Mouse (Mus musculus): ENCODE data around the gene Col6a2. TPM values are rescaled to one million over a fixed set of nuclear protein-coding genes. Genes with fewer than 3 reads are reported as not detected.

The Col6a2 gene
- polyA plus RNA-seq, 1 experiment = 0.39 TPM

DNA sequence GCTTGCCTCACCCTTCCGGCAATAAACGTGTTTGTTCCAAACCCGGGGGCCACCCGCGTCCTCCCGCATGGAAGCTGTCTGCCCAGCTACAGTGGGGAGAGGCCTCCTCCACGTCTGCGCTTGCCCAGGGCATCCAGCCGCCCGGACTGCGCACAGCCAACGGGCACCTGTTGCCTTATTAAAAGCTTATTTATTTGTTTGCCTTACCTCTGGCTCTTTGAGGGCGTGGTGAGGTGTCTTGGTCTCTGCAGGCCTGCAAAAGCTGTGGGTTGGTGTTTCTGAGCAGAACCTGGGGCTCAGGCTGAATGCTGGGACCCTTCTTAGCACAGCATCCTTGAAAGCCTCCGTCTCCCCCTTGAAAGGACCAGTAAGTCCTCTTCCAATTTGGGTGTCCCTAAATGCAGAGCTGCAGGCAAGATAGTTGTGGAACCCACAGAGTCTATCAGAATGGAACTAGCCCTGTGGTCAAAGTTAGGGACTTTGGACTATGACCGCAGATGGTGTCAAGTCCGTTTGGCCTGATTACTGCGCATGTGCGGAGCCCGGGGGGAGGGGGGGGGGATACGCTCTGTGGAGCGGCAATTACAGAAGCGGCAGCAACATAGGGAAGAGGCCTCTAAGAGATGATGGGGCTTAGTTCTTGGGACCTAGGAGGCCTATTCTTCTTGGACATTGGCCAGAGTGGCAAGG, 53.3 kb downstream of the Col6a2 start:
- H3K79me3 ChIP-seq (ENCODE audit: low read depth) = no peaks in the 10 kb centered on the region
- H3ac ChIP-seq (ENCODE audit: control insufficient read depth, insufficient read length, low read depth) = no peak overlapping the region
- no peak overlapping the region for H3K4me3 ChIP-seq (ENCODE audit: insufficient read depth, poor library complexity, severe bottlenecking)
- H3K27me3 ChIP-seq (ENCODE audit: control insufficient read depth, insufficient read depth, insufficient read length) = peaks cover 15% of the 10 kb centered on the region
- TF ChIP-seq MYOG (IDR thresholded peaks at IDR 0.05; ENCODE audit: control insufficient read depth, extremely low read depth, insufficient read length) (no peak), MYOD1 (IDR thresholded peaks at IDR 0.05; ENCODE audit: control insufficient read depth, insufficient read length, low read depth) (no peak), CEBPB (IDR thresholded peaks at IDR 0.05; ENCODE audit: low read depth) (no peak), FOSL1 (IDR thresholded peaks at IDR 0.05; ENCODE audit: insufficient read depth, low read length, poor library complexity, severe bottlenecking) (no peak), USF1 (IDR thresholded peaks at IDR 0.05; ENCODE audit: low read depth) (no peak), MAX (IDR thresholded peaks at IDR 0.05) (no peak), CTCF (IDR thresholded peaks at IDR 0.05; ENCODE audit: control insufficient read depth, insufficient read depth, insufficient read length) (no peak)
- no peaks in the 10 kb centered on the region for H3K79me2 ChIP-seq (ENCODE audit: control insufficient read depth, insufficient read depth)
- no peaks in the 10 kb centered on the region for H3K36me3 ChIP-seq (ENCODE audit: control insufficient read depth, insufficient read depth)

DNA sequence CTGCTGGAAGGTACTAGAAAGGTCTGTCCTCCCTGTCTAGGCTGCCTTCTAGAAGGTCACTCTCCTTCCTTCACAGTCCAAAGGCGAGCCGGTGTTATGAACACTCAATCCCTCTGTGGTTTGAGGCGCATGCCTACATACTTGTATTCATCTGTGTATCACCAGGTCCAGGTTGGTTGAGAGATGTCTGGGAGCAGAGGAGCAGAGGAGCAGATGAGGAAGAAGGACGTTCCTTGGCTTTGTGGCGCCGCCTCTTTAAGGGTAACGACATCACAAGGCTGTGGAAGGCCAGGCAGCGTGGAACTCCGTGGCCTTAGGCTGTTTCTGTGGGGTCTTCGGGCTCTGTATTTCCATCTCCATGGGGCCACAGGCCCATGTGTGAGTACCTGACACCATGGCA, 61.5 kb downstream of the Col6a2 start, which contains the start of gene Spatc1l:
Gene Spatc1l (plus strand): TSS at position 301 of the 400 bp plus-strand sequence.
- Histone ChIP-seq H3ac (ENCODE audit: control insufficient read depth, insufficient read length, low read depth) (no peak within 1 kb of the TSS), H3K79me2 (ENCODE audit: control insufficient read depth, insufficient read depth) (no peaks in the 10 kb centered on the region), H3K36me3 (ENCODE audit: control insufficient read depth, insufficient read depth) (no peaks in the 10 kb centered on the region), H3K79me3 (ENCODE audit: low read depth) (no peaks in the 10 kb centered on the region), H3K4me3 (ENCODE audit: insufficient read depth, poor library complexity, severe bottlenecking) (no peak within 1 kb of the TSS), H3K27me3 (ENCODE audit: control insufficient read depth, insufficient read depth, insufficient read length) (peaks cover 11% of the 10 kb centered on the region)
- no peak for TF ChIP-seq CTCF (IDR thresholded peaks at IDR 0.05; ENCODE audit: control insufficient read depth, insufficient read depth, insufficient read length)
- TF ChIP-seq CEBPB (IDR thresholded peaks at IDR 0.05; ENCODE audit: low read depth) = no peak
- TF ChIP-seq USF1 (IDR thresholded peaks at IDR 0.05; ENCODE audit: low read depth) = no peak
- TF ChIP-seq FOSL1 (IDR thresholded peaks at IDR 0.05; ENCODE audit: insufficient read depth, low read length, poor library complexity, severe bottlenecking) = no peak
- TF ChIP-seq MYOD1 (IDR thresholded peaks at IDR 0.05; ENCODE audit: control insufficient read depth, insufficient read length, low read depth) = no peak
- no peak for TF ChIP-seq MAX (IDR thresholded peaks at IDR 0.05)
- TF ChIP-seq MYOG (IDR thresholded peaks at IDR 0.05; ENCODE audit: control insufficient read depth, extremely low read depth, insufficient read length) = no peak

- H3K4me3 ChIP-seq (ENCODE audit: insufficient read depth, poor library complexity, severe bottlenecking) = no peak overlapping the region
- H3K79me2 ChIP-seq (ENCODE audit: control insufficient read depth, insufficient read depth) = no peaks in the 10 kb centered on the region
- peaks cover 45% of the 10 kb centered on the region for H3K36me3 ChIP-seq (ENCODE audit: control insufficient read depth, insufficient read depth)
- peaks cover 3% of the 10 kb centered on the region for H3K27me3 ChIP-seq (ENCODE audit: control insufficient read depth, insufficient read depth, insufficient read length)
- TF ChIP-seq MYOD1 (IDR thresholded peaks at IDR 0.05; ENCODE audit: control insufficient read depth, insufficient read length, low read depth) (no peak), CEBPB (IDR thresholded peaks at IDR 0.05; ENCODE audit: low read depth) (no peak), FOSL1 (IDR thresholded peaks at IDR 0.05; ENCODE audit: insufficient read depth, low read length, poor library complexity, severe bottlenecking) (no peak), CTCF (IDR thresholded peaks at IDR 0.05; ENCODE audit: control insufficient read depth, insufficient read depth, insufficient read length) (no peak), USF1 (IDR thresholded peaks at IDR 0.05; ENCODE audit: low read depth) (no peak), MYOG (IDR thresholded peaks at IDR 0.05; ENCODE audit: control insufficient read depth, extremely low read depth, insufficient read length) (no peak), MAX (IDR thresholded peaks at IDR 0.05) (no peak)
- no peak overlapping the region for H3ac ChIP-seq (ENCODE audit: control insufficient read depth, insufficient read length, low read depth)
- H3K79me3 ChIP-seq (ENCODE audit: low read depth) = no peaks in the 10 kb centered on the region
Measured at GRCm38 (mm10) chr10:76554061-76554460, 69.4 kb downstream of the Col6a2 start.

GRCm38 (mm10) chr10:76551556-76551955, 71.9 kb downstream of the Col6a2 start:
- H3K4me3 ChIP-seq (ENCODE audit: insufficient read depth, poor library complexity, severe bottlenecking) = no peak overlapping the region

GRCm38 (mm10) chr10:76550458-76550857, 73.0 kb downstream of the Col6a2 start:
- peaks cover 61% of the 10 kb centered on the region for H3K36me3 ChIP-seq (ENCODE audit: control insufficient read depth, insufficient read depth)
- no peak overlapping the region for H3ac ChIP-seq (ENCODE audit: control insufficient read depth, insufficient read length, low read depth)
- no peaks in the 10 kb centered on the region for H3K27me3 ChIP-seq (ENCODE audit: control insufficient read depth, insufficient read depth, insufficient read length)
- no peak for TF ChIP-seq MAX (IDR thresholded peaks at IDR 0.05)
- TF ChIP-seq CTCF (IDR thresholded peaks at IDR 0.05; ENCODE audit: control insufficient read depth, insufficient read depth, insufficient read length) = no peak
- TF ChIP-seq CEBPB (IDR thresholded peaks at IDR 0.05; ENCODE audit: low read depth) = no peak
- TF ChIP-seq FOSL1 (IDR thresholded peaks at IDR 0.05; ENCODE audit: insufficient read depth, low read length, poor library complexity, severe bottlenecking) = no peak
- TF ChIP-seq USF1 (IDR thresholded peaks at IDR 0.05; ENCODE audit: low read depth) = no peak
- no peak for TF ChIP-seq MYOD1 (IDR thresholded peaks at IDR 0.05; ENCODE audit: control insufficient read depth, insufficient read length, low read depth)
- no peak for TF ChIP-seq MYOG (IDR thresholded peaks at IDR 0.05; ENCODE audit: control insufficient read depth, extremely low read depth, insufficient read length)
- H3K79me2 ChIP-seq (ENCODE audit: control insufficient read depth, insufficient read depth) = no peaks in the 10 kb centered on the region
- H3K4me3 ChIP-seq (ENCODE audit: insufficient read depth, poor library complexity, severe bottlenecking) = no peak overlapping the region
- no peaks in the 10 kb centered on the region for H3K79me3 ChIP-seq (ENCODE audit: low read depth)

More at GRCm38 (mm10) chr10:76551556-76551955, 71.9 kb downstream of the Col6a2 start:
- Histone ChIP-seq H3K79me2 (ENCODE audit: control insufficient read depth, insufficient read depth) (no peaks in the 10 kb centered on the region), H3ac (ENCODE audit: control insufficient read depth, insufficient read length, low read depth) (no peak overlapping the region), H3K27me3 (ENCODE audit: control insufficient read depth, insufficient read depth, insufficient read length) (no peaks in the 10 kb centered on the region), H3K79me3 (ENCODE audit: low read depth) (no peaks in the 10 kb centered on the region), H3K36me3 (ENCODE audit: control insufficient read depth, insufficient read depth) (peaks cover 55% of the 10 kb centered on the region)
- TF ChIP-seq CTCF (IDR thresholded peaks at IDR 0.05; ENCODE audit: control insufficient read depth, insufficient read depth, insufficient read length) (no peak), MAX (IDR thresholded peaks at IDR 0.05) (no peak), MYOD1 (IDR thresholded peaks at IDR 0.05; ENCODE audit: control insufficient read depth, insufficient read length, low read depth) (no peak), CEBPB (IDR thresholded peaks at IDR 0.05; ENCODE audit: low read depth) (no peak), USF1 (IDR thresholded peaks at IDR 0.05; ENCODE audit: low read depth) (no peak), MYOG (IDR thresholded peaks at IDR 0.05; ENCODE audit: control insufficient read depth, extremely low read depth, insufficient read length) (no peak), FOSL1 (IDR thresholded peaks at IDR 0.05; ENCODE audit: insufficient read depth, low read length, poor library complexity, severe bottlenecking) (no peak)

Measured in C2C12 (cell line).